Mouse (Mus musculus) layer of hippocampus, postnatal 14 days (tissue): ENCODE measurements at regions not wholly inside any gene's neighbourhood (a gene's known extent, or its start where the extent isn't known, plus 50 kb on each side); places are given as distances from the start of the nearest gene placed in this dataset.
A peak's percentile ranks its signal among the peaks of the same experiment; 100 is the strongest.

ENCODE experiments used
- DNase-seq, 2 experiments: peaks; one replicate each; pipeline ENCODE4 v3.0.0; 2021 to 2022; ENCODE audit warnings: low spot score in 2 of 2, mixed read lengths in 1 of 2

DNA sequence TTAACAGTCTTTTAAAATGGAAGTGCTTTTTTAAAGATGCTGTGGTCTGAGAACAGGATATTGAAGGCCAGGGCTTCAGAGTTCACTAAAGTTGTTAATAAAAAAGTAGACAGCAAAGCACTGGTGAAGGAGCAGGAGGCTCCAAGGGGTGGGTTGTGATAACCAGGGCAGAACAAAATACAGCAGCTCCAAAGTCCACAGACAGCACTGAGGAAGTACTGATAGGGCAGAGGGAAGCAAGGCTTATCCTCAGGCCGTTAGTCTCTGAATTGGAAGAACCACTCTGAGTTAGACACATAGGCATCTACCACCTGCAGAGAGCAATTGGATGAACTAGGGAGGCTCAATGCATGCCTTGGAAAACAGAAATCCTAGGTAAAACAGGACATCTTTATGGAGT lies 62.1 kb downstream of the P2ry1 start:
- DNase-seq: no peak

DNA sequence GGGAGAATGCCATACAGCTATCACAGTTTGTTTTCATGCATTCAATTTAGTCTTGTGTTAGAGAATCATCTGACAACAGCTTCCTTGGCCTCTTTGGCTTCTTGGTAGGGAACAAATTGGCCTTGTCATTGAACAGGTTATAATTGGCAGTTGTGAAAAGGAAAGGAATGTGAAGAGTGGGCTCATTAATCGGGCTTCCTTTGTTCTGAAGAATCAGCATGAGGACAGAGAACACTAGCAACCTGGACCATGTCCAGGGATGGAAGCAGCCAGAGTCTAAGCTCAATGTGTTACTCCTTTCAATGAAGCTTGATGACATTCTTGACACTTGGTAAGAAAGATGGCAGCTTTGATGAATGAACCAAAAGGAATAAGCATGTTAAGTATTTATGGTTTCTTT lies 64.5 kb downstream of the P2ry1 start:
- no peak for DNase-seq

DNA sequence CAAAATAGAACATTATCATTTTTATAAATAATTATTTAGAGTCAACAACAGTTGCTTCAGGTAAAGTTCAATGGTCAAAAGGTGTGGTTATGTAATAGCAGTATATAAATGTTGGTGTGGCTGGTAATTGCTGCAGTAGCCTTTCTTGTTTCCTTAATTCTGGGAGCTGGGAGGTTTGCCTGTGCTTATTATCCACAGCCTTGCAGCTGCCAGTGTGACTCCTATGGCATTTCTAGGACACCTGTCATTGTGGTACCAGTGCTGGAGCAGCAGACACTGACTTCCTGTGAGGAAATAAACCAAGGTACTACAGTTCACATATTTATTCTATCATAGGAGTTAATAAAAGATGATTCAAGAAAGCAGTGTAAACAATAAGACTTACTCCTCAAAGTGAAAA lies 65.6 kb downstream of the P2ry1 start:
- DNase-seq: no peak

- DNase-seq: no peak
Observed at GRCm38 (mm10) chr3:61071041-61071440, 68.4 kb downstream of the P2ry1 start.

GRCm38 (mm10) chr3:61072330-61072729 lies 69.7 kb downstream of the P2ry1 start:
- DNase-seq: peak in 1 of 2 experiments; percentile 25

GRCm38 (mm10) chr3:61073103-61073502 lies 70.5 kb downstream of the P2ry1 start:
- DNase-seq: no peak

DNA sequence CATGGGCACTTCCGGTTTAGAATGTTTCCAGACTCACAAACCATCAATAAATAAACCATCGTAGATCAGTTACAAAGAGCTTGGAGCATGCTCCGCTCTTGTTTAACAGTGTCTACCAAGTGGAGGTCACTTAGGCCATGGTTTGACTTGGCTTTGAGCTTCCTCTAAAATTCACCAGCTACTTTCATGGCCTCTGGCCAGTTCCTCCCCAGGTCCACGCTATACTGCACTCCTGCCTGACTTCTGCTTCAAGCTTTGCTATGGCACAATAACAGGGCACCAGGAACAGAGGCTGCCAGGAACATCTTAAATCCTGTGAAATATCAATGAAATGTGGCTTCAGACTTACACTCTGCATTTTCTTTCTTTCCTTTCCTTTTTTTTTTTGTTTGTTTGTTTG lies 71.2 kb downstream of the P2ry1 start:
- no peak for DNase-seq

- DNase-seq: no peak
Observed at GRCm38 (mm10) chr3:61075839-61076238, 73.2 kb downstream of the P2ry1 start.

DNA sequence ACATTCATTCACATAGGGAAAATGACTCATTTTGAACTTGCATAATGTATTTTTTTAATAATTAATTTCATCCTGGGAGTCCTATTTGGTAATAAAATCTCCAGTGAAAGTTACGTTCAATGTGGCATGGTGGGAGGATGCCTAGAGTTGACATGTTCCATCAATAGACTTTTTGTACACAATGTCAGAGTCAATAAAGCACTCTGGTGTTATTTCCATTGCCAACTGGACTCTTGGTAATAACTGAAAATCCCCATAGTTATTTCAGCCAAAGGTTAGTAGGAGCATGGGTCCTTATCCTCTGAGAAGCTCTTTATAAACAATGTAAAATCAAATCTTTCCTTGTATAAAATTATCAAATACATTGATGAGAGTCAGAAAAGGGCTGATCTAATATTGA lies 87.3 kb downstream of the P2ry1 start:
- DNase-seq: no peak

DNA sequence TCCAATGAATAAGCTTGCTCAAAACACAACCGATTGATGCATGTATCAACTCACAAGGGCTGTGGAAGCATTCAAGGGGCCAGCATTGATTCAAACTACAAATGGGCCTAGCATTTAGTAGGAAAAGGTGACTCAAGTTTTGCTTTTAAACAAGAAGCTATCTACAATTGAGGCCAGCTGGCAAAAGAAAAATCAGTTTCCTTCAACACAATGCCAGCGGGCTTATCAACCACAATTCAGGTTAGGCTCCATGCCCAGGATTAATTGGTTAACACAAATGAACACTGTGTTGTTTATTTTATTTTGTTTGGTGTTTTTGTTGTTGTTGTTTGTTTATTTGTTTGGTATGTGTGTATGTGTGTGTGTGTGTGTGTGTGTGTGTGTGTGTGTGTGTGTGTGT lies 89.4 kb downstream of the P2ry1 start:
- DNase-seq: no peak

- no peak for DNase-seq
Observed at GRCm38 (mm10) chr3:61116364-61116763, 113.8 kb downstream of the P2ry1 start.

DNA sequence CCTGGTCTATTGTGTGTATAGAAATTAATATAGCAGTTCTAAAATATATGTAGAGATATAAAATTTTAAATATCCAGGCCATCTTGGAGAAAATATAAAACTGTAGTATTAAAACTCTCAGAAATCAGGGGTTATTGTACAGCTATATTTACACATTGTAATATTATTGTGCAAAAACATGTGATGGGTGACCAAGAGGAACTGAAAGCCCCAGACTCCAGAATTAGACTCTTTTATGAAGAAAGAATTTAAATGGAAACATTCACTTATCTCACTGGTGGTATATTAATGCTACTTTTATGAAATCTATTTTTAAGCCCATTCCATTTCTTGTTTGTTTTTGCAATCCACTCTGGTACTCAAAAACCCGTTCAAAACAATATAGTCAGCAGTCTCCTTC lies 130.5 kb downstream of the P2ry1 start:
- no peak for DNase-seq

- no peak for DNase-seq
Observed at GRCm38 (mm10) chr3:61154087-61154486, 151.5 kb downstream of the P2ry1 start.

DNA sequence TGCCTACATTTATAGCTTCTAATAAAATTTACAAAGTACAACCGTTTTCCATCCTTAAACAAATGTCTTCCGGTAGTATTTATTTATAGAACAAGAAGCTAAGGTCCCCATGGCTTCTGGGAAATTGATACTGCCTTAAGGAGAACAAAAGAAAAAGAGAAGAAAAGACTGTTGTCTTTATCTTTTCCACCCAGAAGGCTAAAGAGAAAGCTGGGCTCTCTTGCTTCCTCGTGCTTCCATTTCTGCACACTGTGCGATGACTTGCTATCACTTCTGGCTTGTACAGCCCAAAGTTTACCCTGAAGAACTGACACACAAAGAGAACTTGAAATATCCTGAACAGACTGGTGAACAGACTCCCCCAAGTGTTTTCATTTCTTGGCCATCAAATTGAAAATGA lies 157.2 kb downstream of the P2ry1 start:
- DNase-seq: no peak

DNA sequence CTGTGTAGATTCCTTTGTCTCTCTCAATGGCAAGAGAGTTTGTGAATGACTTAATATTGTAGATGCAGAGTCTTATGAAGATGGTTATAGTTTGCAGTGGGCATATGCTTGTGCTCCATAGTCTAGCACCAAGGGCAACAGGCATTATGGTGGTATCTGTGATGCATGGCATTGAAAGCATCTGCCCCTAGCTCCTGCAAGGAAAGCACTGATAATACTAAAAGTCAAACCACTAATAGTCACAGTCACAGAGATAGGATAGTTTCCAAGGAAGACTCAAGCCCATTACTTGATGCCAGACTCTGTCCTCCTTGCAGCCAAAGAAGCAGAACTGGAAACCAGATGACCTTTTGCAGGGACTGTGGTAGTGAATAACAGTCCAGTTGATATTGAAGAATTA lies 158.8 kb downstream of the P2ry1 start:
- no peak for DNase-seq

- DNase-seq: peak in 1 of 2 experiments; percentile 30
Observed at GRCm38 (mm10) chr3:61185789-61186188, 175.6 kb upstream of the Rap2b start.

- no peak for DNase-seq
Observed at GRCm38 (mm10) chr3:61188662-61189061, 172.8 kb upstream of the Rap2b start.

- no peak for DNase-seq
Observed at GRCm38 (mm10) chr3:61216562-61216961, 144.9 kb upstream of the Rap2b start.

DNA sequence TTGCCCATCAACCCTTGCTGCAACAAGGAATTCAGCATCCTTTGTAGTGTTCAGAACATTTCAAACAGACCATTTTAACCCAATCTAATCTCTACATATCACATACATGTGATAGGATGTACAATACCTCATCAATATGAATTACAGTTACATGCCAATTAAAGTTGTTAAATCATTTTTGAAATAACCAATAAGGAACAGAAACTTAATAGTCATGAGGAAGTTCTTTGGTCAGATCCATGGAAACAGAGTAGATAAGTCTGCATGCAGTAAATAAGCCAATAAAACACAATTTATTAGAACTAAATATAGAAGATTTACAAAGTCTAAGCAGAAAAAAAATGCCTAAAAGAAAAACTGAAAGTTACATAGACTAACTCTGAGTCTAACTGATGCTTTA lies 136.9 kb upstream of the Rap2b start:
- no peak for DNase-seq

- DNase-seq: no peak
Observed at GRCm38 (mm10) chr3:61225054-61225453, 136.4 kb upstream of the Rap2b start.

DNA sequence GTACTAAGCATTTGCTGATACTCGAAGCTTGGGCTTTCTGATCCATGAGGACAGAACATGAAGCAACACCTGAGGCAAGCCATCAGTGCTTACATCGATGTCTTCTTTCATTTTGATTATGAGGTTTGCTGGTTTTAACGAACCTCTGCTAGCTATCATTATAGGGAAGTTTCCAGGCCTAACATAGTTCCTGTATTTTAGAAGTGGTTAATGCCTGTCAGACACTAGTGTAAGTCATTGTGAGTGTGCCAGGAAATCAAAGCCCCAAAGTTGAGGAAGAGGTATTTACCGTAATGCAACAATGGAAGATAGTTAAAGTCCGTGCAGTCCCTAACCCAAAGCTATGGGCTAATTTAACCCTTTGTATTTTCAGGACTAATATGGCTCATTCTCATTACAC lies 120.1 kb upstream of the Rap2b start:
- DNase-seq: no peak

- peak; percentile 21 to 75 for DNase-seq
Observed at GRCm38 (mm10) chr3:61243876-61244527, 117.4 kb upstream of the Rap2b start.

DNA sequence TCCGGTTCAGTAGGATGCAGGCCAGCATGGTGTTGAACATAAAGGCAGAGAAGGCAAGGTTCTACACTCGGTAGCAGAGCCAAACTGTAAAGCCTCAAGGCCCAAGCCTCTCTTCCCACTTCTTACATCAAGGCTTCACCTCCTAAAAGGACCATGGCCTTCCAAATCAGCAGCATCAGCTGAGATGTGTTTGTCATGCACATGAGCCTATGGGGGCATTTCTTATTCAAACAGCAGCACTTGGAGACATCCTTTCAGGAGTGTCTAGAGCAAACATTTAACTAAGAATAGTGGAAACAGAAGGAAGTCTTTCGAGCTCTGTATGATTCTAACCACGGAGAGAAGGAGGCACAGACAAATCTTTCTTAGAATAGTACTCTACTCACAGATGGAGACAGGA lies 115.0 kb upstream of the Rap2b start:
- no peak for DNase-seq

DNA sequence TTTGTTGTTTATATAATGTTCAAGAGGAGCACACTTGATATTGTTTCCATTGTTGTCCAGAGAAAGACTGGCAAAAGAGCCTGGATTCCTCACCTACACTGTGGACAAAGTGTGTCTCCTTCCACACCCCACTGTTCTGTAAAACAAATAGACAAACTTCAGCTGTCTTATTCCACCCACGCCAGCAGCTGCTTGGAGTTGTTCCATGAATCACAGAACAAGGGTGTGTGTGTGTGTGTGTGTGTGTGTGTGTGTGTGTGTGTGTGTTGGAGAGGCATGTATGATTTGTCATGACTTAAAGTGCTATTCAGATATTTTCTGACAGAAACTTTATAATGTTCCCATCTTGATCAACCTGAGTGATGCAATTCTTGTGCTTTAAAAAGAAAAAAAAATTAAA lies 114.1 kb upstream of the Rap2b start:
- DNase-seq: no peak
